Mouse (Mus musculus): ENCODE measurements around the gene Taar8b. TPM values are rescaled to one million over a fixed set of nuclear protein-coding genes. Genes with fewer than 3 reads are reported as not detected.
"Not testable (repeated sequence)": the region's sequence is repeated elsewhere in the genome, so short reads cannot be mapped to it uniquely, and the experiment has no call there.

The Taar8b gene
- polyA plus RNA-seq, 1 experiment from 2014 or later = not detected

GRCm38 (mm10) chr10:24086555-24086954 lies 5.5 kb downstream of the Taar8b start:
- Histone ChIP-seq H3K4me3 (ENCODE audit: inconsistent target) (no peak overlapping the region), H3K79me2 (ENCODE audit: inconsistent target) (no peaks in the 10 kb centered on the region), H3K27ac (peak overlapping the region; percentile 68), H3K36me3 (ENCODE audit: inconsistent target) (no peaks in the 10 kb centered on the region)
- WGBS (ENCODE audit: missing documents) = 61% methylated on average over 5 of the region's 5 CpGs

DNA sequence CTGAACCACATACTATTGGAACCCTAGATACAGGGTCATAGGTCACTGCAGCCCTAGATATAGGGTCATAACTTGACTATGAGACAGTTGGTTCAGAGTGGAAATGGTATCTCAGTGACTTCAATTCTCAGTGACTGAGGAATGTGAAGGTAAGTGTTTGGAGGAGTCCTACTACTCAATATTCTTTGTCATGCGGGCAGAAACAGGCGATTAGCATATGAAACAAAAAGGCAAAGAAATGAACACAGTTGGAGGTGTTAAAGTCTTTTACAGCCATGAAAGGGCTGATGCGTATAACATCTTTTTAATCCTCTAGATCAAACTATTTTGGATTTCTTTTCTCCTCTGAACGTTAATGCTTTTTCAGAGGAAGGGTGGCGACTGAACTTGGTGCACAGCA lies 6.2 kb downstream of the Taar8b start:
- Histone ChIP-seq H3K36me3 (ENCODE audit: inconsistent target) (no peaks in the 10 kb centered on the region), H3K79me2 (ENCODE audit: inconsistent target) (no peaks in the 10 kb centered on the region), H3K4me3 (ENCODE audit: inconsistent target) (no peak overlapping the region), H3K27ac (peak overlapping the region; percentile 68)
- WGBS (ENCODE audit: missing documents) = 97% methylated on average over 5 of the region's 5 CpGs

GRCm38 (mm10) chr10:24080166-24080565 lies 11.9 kb downstream of the Taar8b start:
- H3K36me3 ChIP-seq (ENCODE audit: inconsistent target) = no peaks in the 10 kb centered on the region
- WGBS (ENCODE audit: missing documents) = 41% methylated on average over 3 of the region's 3 CpGs
- H3K79me2 ChIP-seq (ENCODE audit: inconsistent target) = no peaks in the 10 kb centered on the region
- no peak overlapping the region for H3K27ac ChIP-seq
- no peak overlapping the region for H3K4me3 ChIP-seq (ENCODE audit: inconsistent target)

DNA sequence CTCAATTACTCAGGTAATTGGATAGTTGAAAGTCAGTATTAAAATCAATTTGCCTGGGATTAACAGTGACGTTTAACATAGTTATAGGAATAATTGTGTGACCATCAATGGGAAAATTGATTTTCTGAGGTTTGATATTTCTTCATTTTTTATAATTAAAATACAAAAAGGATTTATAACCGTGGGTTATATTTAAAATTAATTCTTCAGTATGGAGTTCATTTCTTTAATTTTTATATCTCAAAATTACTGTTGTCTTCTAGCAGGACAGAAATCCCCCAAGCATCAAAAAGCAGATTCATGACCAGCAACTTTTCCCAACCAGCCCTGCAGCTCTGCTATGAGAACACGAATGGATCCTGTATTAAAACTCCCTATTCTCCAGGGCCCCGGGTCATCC lies 15.9 kb downstream of the Taar8b start, which contains the start of gene Taar8a:
TSS of gene Taar8a (plus strand) at position 301 of the 400 bp plus-strand sequence.
- not testable (repeated sequence) for H3K27ac ChIP-seq; H3K79me2 ChIP-seq (ENCODE audit: inconsistent target); H3K4me3 ChIP-seq (ENCODE audit: inconsistent target); H3K36me3 ChIP-seq (ENCODE audit: inconsistent target)
- 93% methylated on average over 1 of the region's 4 CpGs for WGBS (ENCODE audit: missing documents)

DNA sequence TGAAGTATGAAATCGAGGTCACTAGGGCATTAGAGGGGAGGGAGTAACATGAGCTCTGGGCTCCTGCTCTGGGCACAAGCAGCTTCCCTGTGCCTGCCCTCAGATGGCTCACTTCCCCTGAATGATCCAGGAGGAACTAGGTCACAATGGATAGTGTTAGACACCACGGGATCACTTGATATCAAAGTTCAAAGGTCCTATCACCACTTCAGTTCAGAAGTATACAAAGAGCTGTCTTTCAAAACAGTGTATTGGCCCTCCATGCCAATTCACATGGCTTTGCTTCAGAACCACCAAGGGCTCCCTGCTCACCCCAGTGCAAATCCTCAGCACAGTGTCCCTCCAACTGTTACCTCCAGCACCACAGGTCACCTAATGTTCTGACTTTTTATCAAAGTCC lies 17.3 kb downstream of the Taar8b start:
- not testable (repeated sequence) for H3K79me2 ChIP-seq (ENCODE audit: inconsistent target); H3K27ac ChIP-seq
- 46% methylated on average over 2 of the region's 2 CpGs for WGBS (ENCODE audit: missing documents)

DNA sequence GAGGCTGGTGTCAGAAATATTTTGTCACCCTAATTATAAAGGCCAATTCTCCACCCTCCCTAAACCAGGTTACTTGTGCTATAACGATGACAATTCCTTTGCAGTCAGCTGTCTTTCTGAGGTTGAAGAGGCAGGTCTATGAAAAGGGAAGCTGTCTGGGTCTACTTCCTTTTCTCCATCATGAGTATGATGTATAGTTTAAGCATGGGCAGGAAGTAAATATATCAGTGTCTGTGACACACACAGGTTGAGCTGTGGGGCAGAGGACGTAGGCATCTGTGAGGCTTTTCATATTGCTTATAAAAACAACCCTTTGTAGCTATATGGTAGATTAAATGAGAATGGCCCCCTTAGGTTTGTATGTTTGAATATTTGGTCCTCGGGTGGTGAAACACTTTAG lies 33.1 kb downstream of the Taar8b start:
- H3K4me3 ChIP-seq (ENCODE audit: inconsistent target) = no peak overlapping the region
- H3K27ac ChIP-seq = no peak overlapping the region
- H3K79me2 ChIP-seq (ENCODE audit: inconsistent target) = no peaks in the 10 kb centered on the region
- 27% methylated on average over 3 of the region's 3 CpGs for WGBS (ENCODE audit: missing documents)
- H3K36me3 ChIP-seq (ENCODE audit: inconsistent target) = no peaks in the 10 kb centered on the region

More for the DNA sequence above, 17.3 kb downstream of the Taar8b start:
- not testable (repeated sequence) for H3K4me3 ChIP-seq (ENCODE audit: inconsistent target); H3K36me3 ChIP-seq (ENCODE audit: inconsistent target)

- Histone ChIP-seq H3K4me3 (ENCODE audit: inconsistent target) (no peak overlapping the region), H3K27ac (no peak overlapping the region), H3K36me3 (ENCODE audit: inconsistent target) (no peaks in the 10 kb centered on the region), H3K79me2 (ENCODE audit: inconsistent target) (no peaks in the 10 kb centered on the region)
- 75% methylated on average over 5 of the region's 5 CpGs for WGBS (ENCODE audit: missing documents)
These were observed 40.1 kb downstream of the Taar8b start for GRCm38 (mm10) chr10:24052039-24052438.

DNA sequence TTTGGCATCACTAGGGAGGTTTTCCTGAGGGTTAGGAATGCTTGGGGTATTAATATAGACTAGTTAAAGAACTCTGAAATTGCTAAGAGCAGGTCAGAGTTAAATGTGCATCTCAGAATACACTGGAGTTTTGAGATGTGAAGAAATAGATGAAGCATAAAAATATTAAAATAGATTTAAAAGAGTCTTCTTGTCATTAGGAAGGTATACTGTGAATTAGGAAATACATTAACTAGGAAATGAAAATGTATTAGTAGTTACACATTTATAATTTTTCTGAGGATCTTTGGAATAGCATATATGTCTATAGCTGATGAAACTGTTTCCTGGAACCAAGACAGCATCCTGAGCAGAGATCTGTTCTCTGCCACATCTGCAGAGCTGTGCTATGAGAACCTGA lies 42.9 kb downstream of the Taar8b start, which contains the start of gene Taar7f:
TSS of gene Taar7f (plus strand) at position 301 of the 400 bp plus-strand sequence.
- Histone ChIP-seq H3K36me3 (ENCODE audit: inconsistent target) (no peaks in the 10 kb centered on the region), H3K27ac (no peak within 1 kb of the TSS), H3K79me2 (ENCODE audit: inconsistent target) (no peaks in the 10 kb centered on the region), H3K4me3 (ENCODE audit: inconsistent target) (no peak within 1 kb of the TSS)

Other genes with a start within 250 kb of the Taar8b start
- 0.67 to 5.3 TPM (median 1.7 TPM) in 3 replicates for gene Vnn3, start 240.8 kb downstream of the Taar8b start, polyA plus RNA-seq (2018)
- not detected in 3 replicates for gene Vnn1, start 197.6 kb downstream of the Taar8b start, polyA plus RNA-seq (2018)
- not detected in 3 replicates for gene Taar1, start 171.9 kb downstream of the Taar8b start, polyA plus RNA-seq (2018)
- not detected in 3 replicates for gene Taar2, start 153.7 kb downstream of the Taar8b start, polyA plus RNA-seq (2018)
- gene Taar3, start 142.7 kb downstream of the Taar8b start, polyA plus RNA-seq (2018) = not detected in 3 replicates
- not detected in 3 replicates for gene Taar4, start 131.8 kb downstream of the Taar8b start, polyA plus RNA-seq (2018)
- gene Taar5, start 121.6 kb downstream of the Taar8b start, polyA plus RNA-seq (2018) = not detected in 3 replicates
- not detected in 3 replicates for gene Taar6, start 106.6 kb downstream of the Taar8b start, polyA plus RNA-seq (2018)
- not detected in 3 replicates for gene Taar7a, start 98.8 kb downstream of the Taar8b start, polyA plus RNA-seq (2018)
- gene Taar7b, start 92.4 kb downstream of the Taar8b start, polyA plus RNA-seq (2018) = not detected in 3 replicates
- not detected in 3 replicates for gene Taar7d, start 65.1 kb downstream of the Taar8b start, polyA plus RNA-seq (2018)
- not detected in 3 replicates for gene Taar7e, start 54.7 kb downstream of the Taar8b start, polyA plus RNA-seq (2018)
- gene Taar7f, start 42.8 kb downstream of the Taar8b start, polyA plus RNA-seq (2018) = not detected in 3 replicates
- gene Taar8a, start 15.8 kb downstream of the Taar8b start, polyA plus RNA-seq (2018) = not detected in 3 replicates
- gene Taar8c, start 9.6 kb upstream of the Taar8b start, polyA plus RNA-seq (2018) = not detected in 3 replicates
- gene Taar9, start 17.2 kb upstream of the Taar8b start, polyA plus RNA-seq (2018) = not detected in 3 replicates
- 163 to 202 TPM (median 186 TPM) in 3 replicates for gene Stx7, start 57.0 kb upstream of the Taar8b start, polyA plus RNA-seq (2018)
- gene Moxd1, start 131.2 kb upstream of the Taar8b start, polyA plus RNA-seq (2018) = not detected in 3 replicates